Mouse (Mus musculus) gastrocnemius, postnatal 14 days (tissue): ENCODE data around the gene Kcnk1. TPM values are rescaled to one million over a fixed set of nuclear protein-coding genes. Genes with fewer than 3 reads are reported as not detected.

ENCODE experiments used
- DNase-seq: peaks from one replicate; pipeline ENCODE4 v3.0.0; 2021; ENCODE audit warnings: mixed read lengths
- intact Hi-C: fragments of 180-260 bp; cut with DNase I; formaldehyde crosslinking; loops from one replicate; pipeline ENCODE4 v1.15.1; 2025; ENCODE audit warnings: low total_unique reads
- total RNA-seq, 2 experiments: library from RNA; stranded (reverse); gene quantifications; 2 replicates each; pipeline ENCODE4 v1.2.3; 2021

The Kcnk1 gene
- total RNA-seq, 2 experiments from 2014 or later, result 1.4 to 1.8 TPM

DNA sequence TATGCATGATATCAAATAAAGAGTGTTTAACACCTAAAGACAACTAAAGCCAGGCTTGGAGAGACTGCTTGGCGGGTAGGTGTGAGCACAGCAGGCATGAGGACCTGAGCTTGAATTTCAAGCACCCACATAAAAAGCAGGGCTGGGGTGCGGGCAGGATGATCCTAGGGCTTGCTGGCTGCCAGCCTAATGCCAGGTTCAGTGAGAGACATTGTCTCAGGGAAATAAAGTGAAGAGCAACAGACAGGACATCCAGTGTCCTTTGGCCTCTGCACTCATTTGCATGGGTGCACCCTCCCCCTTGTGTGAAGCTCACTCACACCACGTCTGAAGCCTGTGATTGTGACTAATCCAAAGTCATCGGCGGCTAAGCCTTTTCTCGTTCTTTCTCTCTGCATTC, 34.0 kb downstream of the Kcnk1 start:
- intact Hi-C loops, result loop anchor here (10.0 kb wide), 1 partner anchor 1346 kb away; no protein-coding TSS in a partner anchor
- no peak for DNase-seq

- DNase-seq, result no peak
- intact Hi-C loops, result no loop called here
Observed at GRCm38 (mm10) chr8:126032776-126033175, 37.8 kb downstream of the Kcnk1 start.

- DNase-seq, result no peak
- intact Hi-C loops, result no loop called here
Observed at GRCm38 (mm10) chr8:126035046-126035445, 40.1 kb downstream of the Kcnk1 start.

DNA sequence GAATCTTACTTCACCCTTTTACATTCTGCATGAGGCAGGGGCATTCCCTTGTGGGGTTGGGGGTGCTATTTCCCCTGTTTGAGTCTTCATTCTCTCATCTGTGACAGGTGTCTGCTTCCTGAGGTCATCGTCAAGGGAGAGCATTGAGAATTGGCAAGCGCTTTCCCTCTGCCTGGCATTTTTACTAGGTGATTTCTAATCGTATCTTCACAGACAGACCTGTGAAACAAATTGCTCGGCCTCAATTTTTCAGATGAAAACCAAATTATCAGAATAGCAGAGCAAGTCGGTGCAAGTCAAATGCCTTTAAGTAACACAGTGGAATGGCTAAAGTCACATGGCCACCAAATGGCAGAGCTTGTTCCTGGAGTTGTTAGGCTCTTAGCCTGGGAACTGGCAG, 41.4 kb downstream of the Kcnk1 start:
- no peak for DNase-seq
- intact Hi-C loops, result no loop called here

DNA sequence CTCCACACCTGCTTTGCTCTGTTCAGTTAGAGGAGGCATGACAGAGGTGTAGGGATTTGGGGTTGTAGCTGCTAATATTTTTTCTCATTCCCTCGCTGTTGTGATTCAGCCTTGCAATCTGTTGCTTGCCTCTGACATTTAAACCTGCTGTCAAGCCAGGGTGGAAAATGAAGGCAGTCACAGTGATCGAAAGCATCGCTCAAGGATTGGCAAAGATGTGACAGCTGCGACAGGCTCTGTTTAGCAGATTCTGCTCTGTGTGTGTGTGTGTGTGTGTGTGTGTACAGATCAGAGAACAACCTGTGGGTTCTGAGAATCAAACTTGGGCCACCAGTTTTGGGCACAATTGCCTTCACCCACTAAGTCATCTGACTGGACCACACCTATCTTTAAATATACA, 50.8 kb downstream of the Kcnk1 start:
- DNase-seq, result no peak
- intact Hi-C loops, result no loop called here

DNA sequence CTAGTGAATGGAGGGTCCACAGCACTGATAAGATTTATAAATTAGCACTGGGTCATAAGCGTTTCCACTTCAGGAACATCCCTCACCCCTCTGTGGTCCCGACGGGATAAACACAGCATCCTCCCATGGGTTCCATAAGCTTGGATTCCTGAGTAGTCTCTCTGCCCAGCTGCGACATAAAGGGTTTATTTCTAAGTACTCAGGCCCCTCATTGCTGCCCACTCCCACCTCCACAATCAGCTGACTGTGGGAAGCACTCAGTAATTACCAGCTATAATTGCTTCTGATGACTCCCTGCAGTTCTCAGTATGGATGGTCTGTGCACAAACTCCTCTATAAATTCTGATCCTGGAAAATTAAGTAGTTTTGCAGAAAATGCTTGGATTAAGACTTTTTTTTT, 58.9 kb downstream of the Kcnk1 start:
- DNase-seq, result no peak
- intact Hi-C loops, result no loop called here

- intact Hi-C loops, result no loop called here
- DNase-seq, result no peak
Observed at GRCm38 (mm10) chr8:126058876-126059275, 63.9 kb downstream of the Kcnk1 start.

GRCm38 (mm10) chr8:126062844-126063243, 67.9 kb downstream of the Kcnk1 start:
- intact Hi-C loops, result no loop called here
- DNase-seq, result no peak

DNA sequence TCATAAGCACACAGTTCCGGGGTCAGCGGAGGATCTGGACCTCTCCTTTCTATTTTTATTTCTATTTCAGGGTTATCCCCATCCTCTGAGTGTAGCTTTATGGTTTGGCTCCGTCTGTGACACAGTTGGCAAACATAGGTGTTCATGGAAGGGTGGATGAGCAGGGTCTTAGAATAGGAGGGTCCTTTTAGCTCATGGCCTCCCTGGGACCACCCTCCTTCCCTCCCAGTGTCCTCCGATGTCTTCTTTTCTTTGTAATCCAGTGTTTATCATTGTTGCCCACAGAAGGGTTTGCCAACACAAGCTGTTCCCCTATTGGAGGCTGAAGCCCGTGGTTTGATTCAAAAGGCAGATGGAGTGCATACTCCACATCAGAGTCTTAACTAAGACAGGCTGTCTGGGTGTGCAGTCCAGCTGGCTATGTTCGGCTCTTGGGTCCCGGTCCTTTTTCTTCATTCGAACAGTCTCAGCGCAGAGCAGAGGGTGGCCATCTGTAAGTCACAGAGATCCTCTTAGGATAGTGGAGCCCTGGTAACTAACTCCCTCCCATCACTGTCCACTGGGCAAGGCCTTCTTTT, 69.0 kb downstream of the Kcnk1 start:
- intact Hi-C loops, result no loop called here
- no peak for DNase-seq

DNA sequence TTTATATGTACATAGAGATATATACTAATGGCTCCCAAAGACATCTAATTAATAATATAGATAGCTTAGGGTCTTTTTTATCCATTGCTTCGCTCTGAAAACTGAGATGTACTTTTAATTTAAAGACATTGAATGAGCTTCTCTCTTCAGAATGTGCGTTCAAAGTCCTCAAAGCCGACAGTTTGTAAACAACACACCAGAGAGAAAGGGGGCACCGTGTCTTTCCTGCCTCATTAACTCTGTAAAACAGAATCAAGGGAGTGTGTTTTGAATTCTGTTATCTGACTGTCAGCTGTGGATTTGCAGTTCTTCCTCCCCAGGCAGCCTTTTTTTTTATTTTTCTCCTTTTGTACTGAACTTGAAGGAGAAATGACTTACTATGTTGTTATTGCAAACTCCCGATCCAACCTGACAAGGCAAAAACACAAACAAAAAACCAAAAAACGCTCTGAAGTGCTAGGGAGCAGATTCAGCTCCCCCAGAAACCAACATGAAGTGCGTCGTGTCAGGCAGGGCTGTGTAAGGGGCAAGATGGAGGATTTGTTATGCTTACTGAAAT, 69.7 kb downstream of the Kcnk1 start:
- DNase-seq, result no peak
- intact Hi-C loops, result no loop called here

DNA sequence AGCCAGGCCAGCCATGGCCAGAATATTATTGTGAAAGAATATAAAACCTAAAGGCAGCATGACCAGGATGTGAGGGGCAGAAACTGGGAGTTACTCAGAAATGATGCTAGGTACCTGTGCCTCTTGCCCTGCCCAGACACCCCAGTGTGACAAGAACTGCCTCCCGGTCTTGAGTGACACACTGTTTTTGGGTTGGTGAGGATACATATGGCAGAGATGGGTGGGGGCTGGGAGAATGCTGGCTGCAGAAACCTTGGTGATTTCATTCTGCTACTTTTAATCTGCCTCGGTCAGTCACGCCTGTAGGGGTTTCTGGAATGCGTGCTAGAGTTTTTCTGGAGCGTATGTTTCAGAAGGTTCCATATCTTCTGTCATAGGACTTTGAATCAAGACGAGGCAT, 72.3 kb downstream of the Kcnk1 start:
- intact Hi-C loops, result no loop called here
- DNase-seq, result no peak

DNA sequence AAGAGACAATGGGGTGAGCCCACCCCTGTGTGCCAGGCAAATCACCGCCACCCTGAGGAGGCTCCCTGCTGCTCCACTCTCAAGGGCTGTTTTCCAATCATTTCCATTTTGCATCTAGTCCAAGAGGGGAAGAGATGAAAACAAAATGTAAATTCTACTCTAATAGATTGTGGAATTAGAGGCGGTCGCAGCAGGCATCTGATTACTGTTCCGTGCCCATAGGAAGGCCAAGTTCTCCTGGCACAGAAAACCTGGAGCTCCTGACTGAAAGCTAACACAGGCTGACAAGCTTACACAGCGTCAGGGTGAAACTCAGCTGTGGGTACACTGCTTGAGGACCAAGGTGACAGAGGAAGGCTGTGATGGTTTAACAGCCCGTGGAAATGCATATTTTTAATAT, 73.2 kb downstream of the Kcnk1 start:
- DNase-seq, result no peak
- intact Hi-C loops, result no loop called here

- intact Hi-C loops, result no loop called here
- DNase-seq, result no peak
Observed at GRCm38 (mm10) chr8:126072678-126073077, 77.7 kb downstream of the Kcnk1 start.

GRCm38 (mm10) chr8:126073141-126073740, 78.3 kb downstream of the Kcnk1 start:
- intact Hi-C loops, result no loop called here
- DNase-seq, result peak; percentile 5

DNA sequence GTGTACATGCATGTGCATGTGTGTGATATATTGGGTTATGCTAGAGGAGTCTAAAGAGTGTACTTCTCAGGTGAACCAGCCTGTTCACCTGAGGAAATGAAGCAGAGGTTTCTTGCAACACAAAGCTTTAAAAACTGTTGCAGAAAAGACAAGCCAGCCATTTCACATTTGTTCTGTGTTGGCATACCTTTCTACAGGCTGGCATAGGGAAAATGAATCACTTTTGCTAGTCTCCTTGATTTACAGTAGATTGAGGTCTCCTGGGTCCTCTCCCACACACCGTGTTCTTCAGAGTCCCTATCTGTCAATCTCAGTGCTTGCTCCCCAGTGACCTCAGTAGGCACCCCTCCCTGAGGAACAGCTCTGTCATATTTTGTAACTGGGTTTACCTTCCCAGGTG, 79.1 kb downstream of the Kcnk1 start:
- DNase-seq, result no peak
- intact Hi-C loops, result no loop called here

DNA sequence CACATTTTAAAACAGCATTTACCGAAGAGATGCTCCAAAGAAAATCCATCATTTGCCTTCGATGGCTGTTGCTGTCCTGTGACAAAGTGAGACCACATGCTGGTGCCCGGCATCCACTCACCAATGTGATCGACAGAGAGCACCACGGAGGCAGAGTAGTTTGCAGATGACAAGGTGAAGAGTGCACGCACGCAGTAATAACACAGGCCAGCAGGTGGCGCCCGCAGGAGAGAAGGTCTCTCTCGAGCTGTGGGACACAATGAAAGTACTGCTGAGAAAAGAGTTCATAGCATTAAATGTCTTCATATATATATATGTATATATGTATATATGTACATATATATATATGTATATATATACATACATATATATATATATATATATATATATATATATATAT, 80.4 kb downstream of the Kcnk1 start:
- peak; percentile 68 for DNase-seq
- intact Hi-C loops, result no loop called here

Other genes with a start within 250 kb of the Kcnk1 start
- gene Pcnx2, start 96.9 kb upstream of the Kcnk1 start, total RNA-seq, result under 1 TPM; 0.23 to 0.35 TPM
- under 1 TPM; 0.07 to 0.18 TPM for gene Map3k21, start 84.7 kb upstream of the Kcnk1 start, total RNA-seq